Mouse (Mus musculus) ES-Bruce4 (cell line): Measurements from ENCODE around the gene Uba5.

Source experiments
- CTCF ChIP-seq: IDR thresholded peaks from one replicate; pipeline ENCODE4 v1.8.1; 2011; ENCODE audit warnings: low read depth, low read length
- POLR2A ChIP-seq: IDR thresholded peaks from one replicate; pipeline ENCODE4 v1.8.1; 2011; ENCODE audit warnings: low read length; ENCODE audit not compliant: insufficient read depth

GRCm38 (mm10) chr9:104070241-104070640 lies 7.3 kb upstream of the Uba5 start:
- TF ChIP-seq CTCF (no peak), POLR2A (no peak)
